Mouse (Mus musculus) olfactory bulb, adult 2 months (tissue): ENCODE measurements around the gene Vmn1r222. TPM values are rescaled to one million over a fixed set of nuclear protein-coding genes. Genes with fewer than 3 reads are reported as not detected.
"Not testable (repeated sequence)": the region's sequence is repeated elsewhere in the genome, so short reads cannot be mapped to it uniquely, and the experiment has no call there.

ENCODE experiments used
- H3K27ac ChIP-seq: fragments of 200-500 bp; 2 replicates; pipeline ENCODE4 v1.5.1; 2012; ENCODE audit warnings: low read depth, low read length; ENCODE audit not compliant: insufficient read depth
- H3K4me1 ChIP-seq: fragments of 200-500 bp; 2 replicates; pipeline ENCODE4 v1.6.1; 2012; ENCODE audit warnings: low read length; ENCODE audit not compliant: control insufficient read depth, insufficient read depth
- H3K4me3 ChIP-seq: fragments of 200-500 bp; 2 replicates; pipeline ENCODE4 v1.5.1; 2012; ENCODE audit warnings: mild to moderate bottlenecking, low read depth, low read length, moderate library complexity; ENCODE audit not compliant: insufficient read depth
- CTCF ChIP-seq: fragments of 200-500 bp; IDR thresholded peaks from 2 replicates; pipeline ENCODE4 v1.5.1; 2012; ENCODE audit warnings: low read depth, mild to moderate bottlenecking, low read length, moderate library complexity; ENCODE audit not compliant: insufficient read depth
- POLR2A ChIP-seq: fragments of 200-500 bp; IDR thresholded peaks from 2 replicates; pipeline ENCODE4 v1.6.1; 2012; ENCODE audit warnings: mild to moderate bottlenecking, low read depth, low read length, moderate library complexity; ENCODE audit not compliant: insufficient read depth
- WGBS: fragments of 180-500 bp; shearing (Covaris S2); methylation state at CpG from one replicate; pipeline ENCODE4 v1.1.7; 2018; 5-methylcytosine and 5-hydroxymethylcytosine counted together
- polyA plus RNA-seq: library from polyadenylated mRNA; stranded (reverse); fragments of >200 nt; gene quantifications from 2 replicates; pipeline ENCODE4 v1.2.4, GENCODE M21; 2012; ENCODE audit warnings: low replicate concordance; ENCODE audit not compliant: missing spikeins, insufficient read depth, insufficient read length

Vmn1r222 gene
- not detected in 2 replicates for polyA plus RNA-seq

- H3K4me1 ChIP-seq, H3K27ac ChIP-seq, H3K4me3 ChIP-seq: not testable (repeated sequence)
Observed at GRCm38 (mm10) chr13:23235847-23236246, at the start of gene Vmn1r222. TSS of gene Vmn1r222 (minus strand) at chr13:23235947.

- H3K27ac ChIP-seq, result no peak overlapping the region
Observed at GRCm38 (mm10) chr13:23285191-23285920, 49.6 kb upstream of the Vmn1r222 start.

GRCm38 (mm10) chr13:23279992-23280391, 44.2 kb upstream of the Vmn1r222 start:
- WGBS, result 86% methylated on average over 3 of the region's 3 CpGs
- Histone ChIP-seq H3K4me3 (no peak overlapping the region), H3K4me1 (no peaks in the 10 kb centered on the region), H3K27ac (no peak overlapping the region)
- TF ChIP-seq CTCF (no peak), POLR2A (no peak)

More at GRCm38 (mm10) chr13:23285191-23285920, 49.6 kb upstream of the Vmn1r222 start:
- 9% methylated on average over 22 of the region's 22 CpGs for WGBS
- Histone ChIP-seq H3K4me3 (peak overlapping the region; percentile 33), H3K4me1 (peaks cover 8% of the 10 kb centered on the region; the same call in 1 of the 2 replicates)
- TF ChIP-seq CTCF, result no peak
- no peak for TF ChIP-seq POLR2A

- TF ChIP-seq POLR2A, result no peak
- TF ChIP-seq CTCF, result no peak
- WGBS, result 84% methylated on average over 4 of the region's 4 CpGs
- no peaks in the 10 kb centered on the region for H3K4me1 ChIP-seq
- H3K4me3 ChIP-seq, result no peak overlapping the region
- no peak overlapping the region for H3K27ac ChIP-seq
Observed at GRCm38 (mm10) chr13:23279576-23279975, 43.8 kb upstream of the Vmn1r222 start.

- no peaks in the 10 kb centered on the region; the same call in 1 of the 2 replicates for H3K4me1 ChIP-seq
- no peak for TF ChIP-seq CTCF
- TF ChIP-seq POLR2A, result no peak
- H3K4me3 ChIP-seq, result peak overlapping the region; percentile 48
- 3% methylated on average over 34 of the region's 34 CpGs for WGBS
- H3K27ac ChIP-seq, result no peak overlapping the region
Observed at GRCm38 (mm10) chr13:23270321-23271101, 34.8 kb upstream of the Vmn1r222 start.

- 17% methylated on average over 11 of the region's 11 CpGs for WGBS
- Histone ChIP-seq H3K27ac (no peak overlapping the region), H3K4me3 (no peak overlapping the region), H3K4me1 (no peaks in the 10 kb centered on the region; the same call in 1 of the 2 replicates)
- no peak for TF ChIP-seq POLR2A
Observed at GRCm38 (mm10) chr13:23269681-23270080, 33.9 kb upstream of the Vmn1r222 start.

GRCm38 (mm10) chr13:23269127-23269526, 33.4 kb upstream of the Vmn1r222 start:
- 26% methylated on average over 4 of the region's 4 CpGs for WGBS
- not testable (repeated sequence) for H3K4me1 ChIP-seq, H3K4me3 ChIP-seq, H3K27ac ChIP-seq

GRCm38 (mm10) chr13:23268606-23269005, 32.9 kb upstream of the Vmn1r222 start:
- H3K27ac ChIP-seq, H3K4me3 ChIP-seq, H3K4me1 ChIP-seq: not testable (repeated sequence)
- 88% methylated on average over 3 of the region's 3 CpGs for WGBS

GRCm38 (mm10) chr13:23258546-23259048, 22.9 kb upstream of the Vmn1r222 start:
- Histone ChIP-seq H3K4me1 (no peaks in the 10 kb centered on the region), H3K27ac (no peak overlapping the region), H3K4me3 (no peak overlapping the region)
- TF ChIP-seq POLR2A (no peak), CTCF (no peak)
- 88% methylated on average over 2 of the region's 2 CpGs for WGBS

GRCm38 (mm10) chr13:23246834-23247233, 11.1 kb upstream of the Vmn1r222 start, which contains the start of gene Vmn1r223:
TSS of gene Vmn1r223 (plus strand) at chr13:23247134.
- H3K4me1 ChIP-seq, H3K4me3 ChIP-seq, H3K27ac ChIP-seq: not testable (repeated sequence)
- WGBS, result 93% methylated on average over 1 of the region's 1 CpGs

- not testable (repeated sequence) for H3K4me1 ChIP-seq, H3K27ac ChIP-seq, H3K4me3 ChIP-seq
- 92% methylated on average over 2 of the region's 2 CpGs for WGBS
Observed at GRCm38 (mm10) chr13:23213827-23214226, 21.9 kb downstream of the Vmn1r222 start, which contains the start of gene Vmn1r221. TSS of gene Vmn1r221 (plus strand) at chr13:23214127.

GRCm38 (mm10) chr13:23203885-23204284, 31.9 kb downstream of the Vmn1r222 start:
- not testable (repeated sequence) for H3K4me1 ChIP-seq, H3K4me3 ChIP-seq, H3K27ac ChIP-seq
- 75% methylated on average over 1 of the region's 1 CpGs for WGBS
